Mouse (Mus musculus) liver, embryonic 14.5 days (tissue): ENCODE results near the gene Itgb7.

ENCODE experiments used
- CTCF ChIP-seq: IDR thresholded peaks from 2 replicates; pipeline ENCODE4 v1.5.1; 2016; ENCODE audit warnings: antibody characterized with exemption, low read depth, control low read depth
- EP300 ChIP-seq: IDR thresholded peaks from 2 replicates; pipeline ENCODE4 v1.6.1; 2016; ENCODE audit warnings: antibody characterized with exemption, low read depth

GRCm38 (mm10) chr15:102198841-102199240 is 32.9 kb downstream of the Itgb7 start:
- TF ChIP-seq CTCF (no peak), EP300 (no peak)
